Mouse (Mus musculus): ENCODE data around the gene Gm10642.

Gm10642 gene

DNA sequence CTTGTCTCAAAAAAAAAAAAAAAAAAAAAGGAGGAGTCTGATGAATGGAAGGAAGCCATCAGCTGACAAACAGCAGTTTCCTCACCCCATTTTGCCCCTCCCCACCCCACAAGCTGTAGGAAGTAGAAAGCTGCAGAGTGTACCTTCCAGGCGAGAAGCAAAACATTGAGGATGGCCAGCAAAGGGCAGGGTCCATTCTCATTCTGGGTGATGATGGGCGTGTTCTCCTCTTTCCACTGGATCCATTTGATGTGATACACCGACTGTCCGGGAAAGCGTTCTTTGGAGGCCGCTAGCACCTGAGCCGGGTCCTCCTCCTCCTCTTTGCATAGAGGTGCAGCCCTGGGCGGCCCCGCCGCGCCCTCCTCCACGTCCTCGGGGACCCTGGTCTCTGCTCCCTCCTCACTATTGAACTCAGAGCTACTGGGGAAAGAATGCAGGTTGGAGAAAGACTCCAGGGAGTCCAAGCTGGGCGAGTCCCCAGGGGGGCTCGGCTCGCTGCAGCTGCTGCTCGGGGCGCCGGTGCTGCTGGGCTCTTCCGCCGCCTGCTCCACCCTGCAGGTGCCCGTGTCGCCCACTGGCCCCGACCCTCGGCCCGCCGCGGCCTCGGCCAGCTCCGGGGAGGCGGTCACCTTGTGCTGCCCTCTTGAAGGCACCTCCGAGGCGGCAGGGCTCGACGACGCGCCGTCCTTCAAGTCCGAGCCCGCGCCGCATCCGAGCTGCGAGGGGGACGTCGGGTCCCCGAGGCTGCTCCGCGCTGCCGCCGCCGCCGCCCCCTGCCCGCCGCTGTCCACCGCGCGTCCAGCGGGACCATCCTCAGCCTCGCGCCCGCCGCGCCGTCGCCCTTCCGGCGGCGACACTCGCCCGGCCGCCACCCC lies at the start of gene Gm10642:
Gene Gm10642 (plus strand): TSS at position 122 of the 878 bp plus-strand sequence.
- DNase-seq (ENCODE audit: low spot score in 2 of 2), result peak; percentile 30 to 63

DNA sequence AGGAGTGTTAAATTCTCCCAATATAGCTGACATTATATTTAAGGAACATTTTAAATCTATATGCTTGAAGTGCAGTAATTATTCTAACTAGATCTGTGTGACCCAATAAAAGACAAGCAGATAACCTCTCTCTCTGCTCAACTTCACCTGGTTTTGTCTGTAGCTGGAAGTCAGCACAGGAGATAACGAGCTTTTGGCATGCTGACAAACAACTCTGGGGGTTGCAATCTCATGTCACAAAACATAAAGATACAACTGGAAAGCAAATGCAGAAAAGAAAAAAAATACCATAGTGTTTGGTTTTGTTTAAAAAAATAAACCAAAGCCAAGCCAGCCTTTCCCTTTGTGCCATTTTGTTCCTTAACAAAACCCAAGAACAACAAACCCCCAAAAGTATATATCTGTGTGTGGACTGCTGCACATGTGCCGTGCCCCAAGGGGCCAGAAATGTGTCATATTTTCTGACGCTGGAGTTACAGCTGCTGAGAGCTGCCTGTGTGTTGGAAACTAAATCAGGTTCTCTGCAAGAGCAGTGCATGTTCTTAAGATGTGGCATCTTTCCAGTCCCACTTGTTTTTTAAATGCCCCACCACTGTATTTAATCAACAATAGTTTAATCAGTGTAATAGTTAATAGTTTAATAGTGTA lies 44.9 kb upstream of the Gm10642 start:
- no peak for DNase-seq (ENCODE audit: low spot score in 2 of 2)

DNA sequence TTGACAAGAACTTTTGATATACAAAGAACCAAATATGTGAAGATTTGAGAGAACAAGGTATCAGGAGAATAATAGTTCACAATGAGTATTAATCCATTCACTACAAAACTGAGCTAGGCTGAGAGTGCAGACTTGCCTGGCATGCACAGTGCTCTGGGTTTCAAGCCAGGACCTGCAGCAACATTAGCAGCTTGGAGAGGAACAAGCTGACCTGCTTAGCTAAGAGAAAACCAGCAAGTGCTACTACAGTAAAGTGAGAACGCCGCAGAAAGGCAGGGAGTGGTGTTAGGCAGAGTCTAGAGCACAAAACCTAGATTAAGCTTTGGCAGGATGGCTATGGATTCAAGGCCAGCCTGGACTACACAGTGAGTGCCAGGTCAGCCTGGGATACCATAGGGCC lies 26.3 kb upstream of the Gm10642 start:
- no peak for DNase-seq (ENCODE audit: low spot score in 2 of 2)

DNA sequence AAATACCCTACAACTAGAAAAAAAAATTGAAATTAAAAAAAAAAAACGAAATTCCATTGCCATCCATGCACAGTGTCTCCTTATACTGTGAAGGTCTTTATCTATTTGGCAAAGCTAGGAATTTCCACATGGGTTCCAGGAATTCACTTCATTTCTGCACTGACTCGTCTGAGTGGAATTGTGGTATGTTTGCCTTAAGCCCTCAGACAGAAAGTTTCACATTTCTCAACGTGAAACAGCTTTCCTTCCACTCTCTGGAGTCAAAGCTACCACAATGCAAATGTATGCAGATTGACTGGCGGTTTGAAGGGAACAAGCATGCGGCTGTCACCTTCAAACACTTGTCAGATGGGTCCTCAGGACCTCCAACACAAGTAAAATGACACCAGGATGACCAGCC lies 24.4 kb upstream of the Gm10642 start:
- DNase-seq (ENCODE audit: low spot score in 2 of 2), result no peak

DNA sequence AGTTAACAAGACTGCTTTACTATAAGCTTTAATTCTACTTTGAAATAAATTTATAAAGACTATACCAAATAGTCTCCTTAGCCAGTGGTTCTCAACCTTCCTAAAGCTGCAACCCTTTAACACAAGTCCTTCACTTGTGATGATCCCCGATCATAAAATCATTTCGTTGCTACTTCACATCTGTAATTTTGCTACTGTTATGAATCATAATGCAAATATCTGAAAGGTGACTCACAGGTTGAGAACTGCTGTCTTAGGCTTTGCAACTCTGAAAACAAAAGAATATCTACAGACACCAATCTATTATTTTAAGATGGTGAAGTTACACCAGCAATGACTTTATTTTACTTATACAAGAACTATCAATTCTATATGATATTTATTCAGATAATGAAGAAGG lies 19.3 kb upstream of the Gm10642 start:
- no peak for DNase-seq (ENCODE audit: low spot score in 2 of 2)

DNA sequence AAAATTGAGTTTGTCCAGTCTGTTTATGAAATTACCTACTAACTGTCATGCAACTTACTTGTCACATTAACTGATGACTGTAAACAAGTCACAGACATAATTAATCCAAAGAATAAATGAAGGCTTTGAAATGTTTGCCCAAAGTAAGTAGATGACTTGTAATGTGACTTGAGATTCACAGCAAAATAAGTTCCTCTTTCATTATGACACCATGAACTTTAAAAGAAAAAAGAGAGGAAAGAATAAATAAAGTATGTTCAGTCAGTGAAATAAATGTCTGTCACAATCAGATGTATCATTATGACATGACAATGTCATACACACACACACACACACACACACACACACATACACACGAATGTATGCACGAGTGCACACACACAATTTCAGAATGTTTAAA lies 5.8 kb upstream of the Gm10642 start:
- no peak for DNase-seq (ENCODE audit: low spot score in 2 of 2)

DNA sequence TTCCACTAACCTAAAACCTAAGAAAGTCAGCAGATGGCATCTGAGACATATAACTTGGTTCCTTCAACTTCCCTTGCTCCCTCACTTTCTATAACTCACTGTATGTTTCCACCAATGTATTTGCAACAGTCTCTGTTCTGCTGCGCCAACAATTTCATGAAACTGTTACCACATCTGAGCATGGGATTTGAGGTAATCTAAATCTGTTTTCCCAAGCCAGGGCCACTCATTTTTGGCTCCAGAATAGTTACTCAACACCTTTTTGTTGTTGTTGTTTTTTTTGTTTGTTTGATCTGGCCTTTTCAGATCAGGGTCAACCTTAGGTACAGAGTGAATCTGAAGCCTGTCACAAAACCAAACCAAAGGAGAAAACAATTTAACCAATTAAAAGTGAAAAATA lies 5.1 kb upstream of the Gm10642 start:
- DNase-seq (ENCODE audit: low spot score in 2 of 2), result no peak

DNA sequence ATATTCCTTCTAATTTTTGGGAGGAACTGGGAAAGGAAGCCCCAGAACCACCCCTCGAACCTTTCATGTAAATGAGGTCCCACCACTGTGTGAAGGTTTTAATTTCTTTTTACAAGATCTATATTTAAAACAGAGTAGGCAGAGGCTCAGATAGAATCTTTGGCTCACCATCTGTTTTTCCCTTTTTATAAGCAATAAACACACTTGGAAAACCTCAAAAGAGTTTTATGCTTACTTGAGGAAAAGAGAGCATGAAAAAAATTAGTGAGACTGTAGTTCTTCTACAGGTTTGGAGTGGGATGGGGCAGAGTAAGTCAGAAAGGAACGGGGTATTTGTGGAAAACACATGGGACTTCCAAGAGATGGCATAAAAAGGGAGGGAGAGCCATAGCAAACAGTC lies 3.8 kb upstream of the Gm10642 start:
- DNase-seq (ENCODE audit: low spot score in 2 of 2), result no peak

DNA sequence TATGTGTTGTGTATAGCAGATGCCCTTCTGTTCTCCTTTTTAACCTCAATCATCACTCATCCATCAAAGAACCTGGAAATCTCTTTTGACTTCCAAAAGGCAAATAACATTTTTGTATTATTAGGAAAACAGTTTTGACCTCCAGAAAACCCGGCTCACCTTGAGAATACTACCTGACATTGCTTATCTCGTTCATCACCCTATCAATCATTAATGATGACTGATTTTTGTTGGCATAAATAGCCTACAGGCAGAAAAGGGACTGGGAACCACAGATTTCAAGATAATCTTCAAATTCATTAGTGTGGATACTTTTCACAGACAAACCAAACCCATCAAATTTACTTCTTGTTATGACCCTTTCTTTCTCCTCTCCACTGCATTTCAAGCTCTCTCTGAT lies 2.2 kb upstream of the Gm10642 start:
- no peak for DNase-seq (ENCODE audit: low spot score in 2 of 2)

DNA sequence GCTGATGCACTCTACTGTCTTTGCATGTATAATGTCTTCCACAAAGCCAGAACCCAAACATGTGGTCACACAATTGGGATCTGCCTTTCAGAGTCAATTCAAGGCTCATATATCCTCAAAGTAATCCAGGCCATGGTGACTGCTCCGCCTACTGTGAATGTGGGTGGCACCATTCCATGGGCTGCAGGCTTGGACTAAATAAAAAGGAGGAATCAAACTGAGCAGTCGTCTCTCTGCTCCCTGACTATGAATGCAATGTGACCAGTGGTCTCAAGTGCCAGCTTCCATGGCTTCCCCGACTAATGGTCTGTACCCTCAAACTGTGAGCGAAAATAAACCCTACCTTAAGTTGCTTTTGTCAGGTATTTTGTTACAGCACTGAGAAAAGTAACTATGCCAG lies 1.6 kb upstream of the Gm10642 start:
- no peak for DNase-seq (ENCODE audit: low spot score in 2 of 2)

DNA sequence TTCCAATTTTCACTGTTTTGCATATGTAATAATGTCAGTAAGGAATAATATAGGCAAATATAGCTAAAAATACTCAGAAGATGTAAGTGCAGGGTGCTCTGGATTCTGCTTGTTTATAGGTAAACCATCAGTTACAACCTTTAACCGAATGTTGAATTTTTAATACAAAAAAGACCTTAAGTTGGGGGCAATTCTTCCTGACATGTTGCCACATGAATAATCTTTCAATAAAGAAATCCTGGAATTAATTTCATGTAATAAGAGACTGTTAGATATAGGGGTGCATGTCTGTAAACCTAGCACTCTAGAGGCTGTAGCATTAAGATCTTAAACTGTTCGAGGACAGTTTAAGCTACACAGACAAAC lies 304 bp upstream of the Gm10642 start:
- no peak for DNase-seq (ENCODE audit: low spot score in 2 of 2)

DNA sequence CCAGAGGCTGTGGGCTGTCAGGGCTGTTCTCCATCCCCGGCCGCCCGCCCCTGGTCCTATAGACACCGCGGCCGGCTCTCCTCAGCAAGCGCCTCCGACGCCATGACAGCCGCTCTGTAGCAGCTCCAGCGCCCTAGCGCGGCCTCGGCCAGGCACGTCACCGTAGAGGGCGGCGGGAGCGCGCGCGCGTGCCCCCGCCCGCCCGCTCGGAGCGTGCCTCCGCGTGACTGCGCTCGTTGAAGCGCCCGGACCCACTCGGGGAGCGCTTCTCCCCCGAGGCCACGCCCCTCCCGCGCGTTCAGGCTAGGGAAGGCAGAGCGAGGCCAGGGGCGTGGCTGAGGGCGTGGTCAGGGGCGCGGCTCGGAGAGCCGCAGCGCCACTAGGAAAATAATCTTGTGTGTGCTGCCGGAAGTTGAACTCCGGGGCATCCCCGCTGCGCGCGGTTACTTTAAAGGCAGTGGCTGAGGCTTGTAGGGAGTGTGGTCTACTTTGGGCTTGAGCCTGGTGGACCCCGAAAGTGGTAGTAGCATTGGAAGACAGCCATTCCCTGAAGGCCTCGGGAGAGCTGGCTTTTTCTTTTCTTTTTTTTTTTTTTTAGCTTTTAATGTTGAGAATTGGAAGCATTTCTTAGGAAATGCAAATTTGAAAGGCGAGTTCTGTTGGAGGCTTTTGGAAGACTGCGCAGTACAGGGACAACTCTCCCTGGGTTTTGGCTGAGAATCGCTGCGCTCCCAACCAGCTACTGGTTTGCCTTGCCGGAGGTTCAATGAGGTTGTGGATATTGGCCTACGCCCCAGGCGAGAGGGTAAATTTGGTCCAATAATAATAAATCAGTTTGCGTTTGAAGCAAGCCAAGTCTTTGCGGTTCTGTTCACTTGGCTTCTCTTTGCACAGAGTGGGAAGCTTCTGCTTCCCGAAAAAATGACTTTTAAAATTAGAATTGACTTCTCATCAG lies 1.2 kb downstream of the Gm10642 start, which contains the start of gene Mindy2:
Gene Mindy2 (minus strand): TSS at position 162 of the 955 bp plus-strand sequence.
- DNase-seq (ENCODE audit: low spot score in 2 of 2), result peak; percentile 94

DNA sequence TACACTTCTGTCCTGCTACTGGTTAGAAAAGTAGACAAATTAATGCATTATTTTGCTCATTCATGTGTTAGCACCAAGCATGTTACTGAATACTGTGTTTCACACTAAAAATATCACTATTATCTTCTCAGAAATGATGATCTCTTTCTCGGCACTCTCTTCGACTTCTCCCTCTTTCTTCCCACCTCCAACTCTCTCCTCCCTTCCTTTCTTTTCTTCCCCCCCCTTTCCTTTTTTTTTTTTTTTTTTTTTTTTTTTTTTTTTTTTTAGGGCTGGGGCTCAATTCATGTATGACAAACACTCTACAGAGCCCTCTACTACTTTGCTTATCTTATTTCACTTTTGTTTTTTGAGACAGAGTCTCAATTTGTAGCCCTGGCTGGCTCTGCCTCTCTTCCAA lies 2.2 kb downstream of the Gm10642 start:
- no peak for DNase-seq (ENCODE audit: low spot score in 2 of 2)

DNA sequence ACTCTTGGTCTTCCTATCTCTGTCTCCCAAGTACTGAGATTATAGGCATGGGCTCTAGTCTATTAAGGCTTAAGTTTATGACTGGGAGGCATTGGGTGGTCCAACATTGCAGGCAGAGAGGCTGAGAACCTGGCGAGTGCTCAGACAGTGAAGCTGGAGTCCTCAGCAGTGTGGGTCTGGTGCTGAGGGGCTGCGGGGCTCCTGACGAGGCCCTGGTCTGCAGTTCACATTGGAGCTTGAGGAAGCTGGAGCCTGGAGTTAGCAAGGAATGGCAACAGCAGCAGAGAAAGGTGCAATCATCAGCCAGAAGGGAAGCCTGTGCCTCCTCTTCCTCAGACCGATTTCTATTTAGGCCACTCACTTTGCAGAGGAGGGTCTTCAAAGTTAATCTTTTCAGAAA lies 8.8 kb downstream of the Gm10642 start:
- DNase-seq (ENCODE audit: low spot score in 2 of 2), result no peak

DNA sequence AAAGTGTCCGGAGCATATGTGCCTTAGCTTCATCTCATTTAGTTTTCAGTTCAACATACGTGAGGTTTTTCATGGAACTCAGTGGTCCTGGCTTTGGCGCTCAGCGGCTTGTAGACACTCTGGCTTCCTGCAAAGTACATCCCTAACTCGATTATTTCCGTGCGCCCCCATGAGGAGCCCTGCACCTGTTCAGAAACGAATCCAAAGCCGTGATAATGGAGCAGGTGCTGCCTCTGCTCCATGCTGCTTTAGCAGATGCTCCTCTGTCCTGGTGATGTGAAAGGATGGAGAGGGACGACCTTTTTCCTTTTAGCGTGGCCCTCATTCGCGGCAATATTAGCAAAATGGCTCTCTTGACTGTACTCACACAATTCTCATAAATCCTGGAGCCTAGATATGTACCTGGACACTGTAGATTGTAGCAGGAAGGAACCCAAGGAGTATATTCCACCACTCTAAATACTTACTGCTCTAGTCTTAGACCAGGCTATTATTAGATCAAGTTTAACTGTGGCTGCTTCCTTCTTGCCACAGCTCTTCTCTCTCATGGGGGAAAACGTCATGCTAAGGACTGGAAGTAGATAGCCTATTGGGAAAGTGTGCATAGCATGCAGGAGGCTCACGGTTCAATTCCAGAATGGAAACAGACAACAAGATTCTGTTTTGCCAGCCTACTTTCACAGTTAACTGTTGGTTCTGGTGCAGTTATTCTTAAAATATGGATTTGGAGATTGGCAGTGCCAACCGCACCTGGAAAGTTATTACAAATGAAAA lies 9.5 kb downstream of the Gm10642 start:
- DNase-seq (ENCODE audit: low spot score in 2 of 2), result no peak

DNA sequence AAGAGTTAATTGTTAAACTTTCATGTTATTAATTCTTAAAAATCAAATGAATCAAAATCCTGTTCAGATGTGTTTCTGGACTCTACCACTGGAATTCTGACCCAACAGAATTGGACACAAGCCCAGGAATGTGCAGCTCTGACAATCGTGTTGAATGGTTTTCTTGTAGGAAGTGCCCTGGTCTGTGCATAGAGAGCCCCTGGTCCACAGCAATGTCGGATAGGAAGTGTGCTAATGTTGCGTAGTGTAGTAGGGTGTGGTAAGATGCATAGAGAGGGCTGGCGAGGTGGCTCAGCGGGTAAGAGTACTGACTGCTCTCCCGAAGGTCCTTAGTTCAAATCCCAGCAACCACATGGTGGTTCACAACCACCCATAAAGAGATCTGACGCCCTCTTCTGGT lies 10.8 kb downstream of the Gm10642 start:
- no peak for DNase-seq (ENCODE audit: low spot score in 2 of 2)

DNA sequence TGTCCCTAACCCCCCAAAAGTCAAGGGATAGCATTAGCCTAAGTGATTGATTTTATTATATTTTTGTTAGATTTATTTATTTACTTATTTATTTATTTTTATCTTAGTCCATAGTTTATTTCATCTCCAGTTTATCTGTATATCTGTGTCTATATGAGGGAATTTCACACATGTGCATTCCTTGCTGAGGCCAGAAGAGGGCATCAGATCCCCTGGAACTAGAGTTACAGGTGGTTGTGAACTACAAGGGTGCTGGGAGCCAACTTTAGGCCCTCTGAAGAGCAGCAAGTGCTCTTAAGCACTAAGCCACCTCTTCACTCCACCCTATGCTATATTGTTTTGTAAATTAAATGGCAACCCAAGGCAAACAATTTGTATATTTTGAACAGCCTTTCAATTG lies 12.0 kb downstream of the Gm10642 start:
- no peak for DNase-seq (ENCODE audit: low spot score in 2 of 2)

DNA sequence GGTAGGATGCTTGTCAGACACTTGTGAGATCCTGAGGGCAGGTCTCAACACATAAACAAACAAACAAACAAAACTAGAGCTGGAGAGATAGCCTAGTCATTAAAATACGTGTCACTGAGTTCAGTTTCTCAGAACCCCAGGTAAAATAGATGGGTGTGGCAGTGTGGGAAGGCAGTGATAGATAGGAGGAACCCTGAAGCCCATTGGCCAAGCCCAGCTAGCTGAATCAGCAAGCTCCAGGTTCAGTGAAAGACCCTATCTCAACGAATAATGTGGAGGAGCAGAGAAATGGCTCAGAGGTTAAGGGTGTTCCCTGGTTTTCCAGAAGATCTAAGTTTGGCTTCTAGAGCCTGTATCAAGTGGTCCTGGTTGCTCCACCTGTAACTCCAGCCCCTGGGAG lies 13.1 kb downstream of the Gm10642 start:
- no peak for DNase-seq (ENCODE audit: low spot score in 2 of 2)

DNA sequence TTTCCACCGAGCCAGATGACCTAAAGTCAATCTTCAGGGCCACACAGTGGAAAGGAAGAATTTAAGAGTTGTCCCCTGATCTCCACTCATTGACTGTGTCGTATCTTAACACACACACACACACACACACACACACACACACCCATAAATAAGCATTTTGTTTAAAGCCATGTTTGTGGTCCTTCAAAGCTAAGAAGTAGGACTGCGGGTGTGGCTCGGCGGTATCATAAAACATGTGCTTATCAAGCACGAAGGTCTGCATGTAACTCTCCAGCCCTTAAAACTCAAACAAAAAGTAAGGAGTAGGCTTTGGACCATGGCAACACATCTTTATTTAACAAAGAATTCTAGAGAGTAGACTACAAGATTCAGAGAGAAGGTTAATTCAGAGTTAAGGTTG lies 14.3 kb downstream of the Gm10642 start:
- no peak for DNase-seq (ENCODE audit: low spot score in 2 of 2)

DNA sequence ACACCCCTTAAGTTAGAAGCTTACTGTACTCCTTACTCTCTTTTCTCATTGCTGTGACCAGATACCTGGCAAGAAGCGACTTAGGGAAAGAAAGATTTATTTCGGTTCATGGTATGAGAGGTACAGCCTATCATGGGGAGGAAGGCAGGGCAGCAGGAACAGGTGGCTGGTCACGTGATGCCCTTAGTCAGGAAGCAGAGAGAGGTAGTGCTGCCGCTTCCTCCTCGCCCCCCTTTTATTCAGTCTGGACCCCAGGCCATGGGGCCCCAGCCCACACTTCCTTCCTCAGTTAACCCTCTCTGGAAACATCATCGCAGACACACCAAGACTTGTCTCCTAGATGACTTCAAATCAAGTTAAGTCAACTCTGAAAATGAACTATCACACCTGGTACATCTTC lies 15.2 kb downstream of the Gm10642 start:
- no peak for DNase-seq (ENCODE audit: low spot score in 2 of 2)

DNA sequence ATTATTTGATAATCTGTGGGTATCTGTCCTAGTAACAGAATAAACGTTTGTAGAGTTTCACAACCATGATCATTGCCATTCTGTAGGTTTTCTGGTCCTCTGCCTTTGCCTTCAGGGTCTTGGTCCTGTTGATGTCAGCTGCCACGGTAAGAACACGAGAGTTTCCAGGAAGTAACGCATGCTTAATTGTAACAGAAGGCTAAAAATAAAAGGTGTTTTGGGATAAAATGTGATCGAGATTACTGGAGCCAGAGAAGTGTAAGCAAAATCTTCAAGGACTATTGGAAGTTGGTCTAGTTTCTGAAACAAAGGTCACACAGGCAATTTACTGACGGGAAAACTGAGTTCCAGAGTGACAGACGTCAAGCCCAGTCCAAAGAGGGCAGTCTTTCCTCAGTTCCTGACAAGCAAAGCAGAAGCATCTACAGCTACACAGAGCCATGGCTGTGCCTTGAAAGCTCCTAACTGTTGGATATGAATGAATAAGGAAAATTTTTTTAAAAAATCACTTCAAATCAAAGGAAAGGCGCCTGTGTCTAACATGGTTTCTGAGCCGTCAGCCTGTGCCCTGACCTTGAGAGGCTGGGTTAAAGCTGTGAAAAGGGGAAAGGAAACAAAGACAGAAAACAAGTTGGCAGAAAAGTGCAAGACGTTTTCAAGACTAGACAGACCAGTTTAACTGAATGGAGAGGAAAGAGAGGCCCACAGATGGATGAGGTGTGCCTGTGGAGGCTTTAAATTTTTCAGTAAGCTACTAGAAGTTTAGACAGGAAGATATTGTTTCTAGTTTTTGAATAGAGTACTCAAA lies 15.9 kb downstream of the Gm10642 start:
- no peak for DNase-seq (ENCODE audit: low spot score in 2 of 2)

Data from right cerebral cortex, postnatal 36 days (tissue).